Mouse (Mus musculus): Measurements from ENCODE around the gene Bdh1.
A peak's percentile ranks its signal among the peaks of the same experiment; 100 is the strongest.
"Not testable (repeated sequence)": the region's sequence is repeated elsewhere in the genome, so short reads cannot be mapped to it uniquely, and the experiment has no call there.

Gene Bdh1

DNA sequence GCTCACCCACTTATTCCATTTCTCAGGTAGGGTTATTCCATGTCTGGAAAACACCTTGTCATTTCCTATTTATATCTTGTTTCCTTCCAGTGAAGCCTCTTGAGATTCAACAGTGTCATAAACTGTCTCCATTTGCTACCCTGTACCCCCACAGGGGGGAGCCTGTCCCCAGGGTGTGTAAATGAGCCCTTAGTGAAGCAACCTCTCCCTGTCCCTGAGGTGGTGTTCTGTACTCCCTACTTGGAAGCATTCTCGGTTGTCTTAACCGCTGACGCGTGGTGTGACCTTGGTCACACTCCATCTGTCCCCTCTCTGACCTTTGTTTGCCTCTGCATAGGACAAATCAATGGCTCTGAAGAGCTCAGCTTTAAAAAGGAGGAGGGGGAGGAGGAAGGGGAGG, 43.5 kb downstream of the Bdh1 start:
- peak in 1 of 2 experiments; percentile 58 for DNase-seq

DNA sequence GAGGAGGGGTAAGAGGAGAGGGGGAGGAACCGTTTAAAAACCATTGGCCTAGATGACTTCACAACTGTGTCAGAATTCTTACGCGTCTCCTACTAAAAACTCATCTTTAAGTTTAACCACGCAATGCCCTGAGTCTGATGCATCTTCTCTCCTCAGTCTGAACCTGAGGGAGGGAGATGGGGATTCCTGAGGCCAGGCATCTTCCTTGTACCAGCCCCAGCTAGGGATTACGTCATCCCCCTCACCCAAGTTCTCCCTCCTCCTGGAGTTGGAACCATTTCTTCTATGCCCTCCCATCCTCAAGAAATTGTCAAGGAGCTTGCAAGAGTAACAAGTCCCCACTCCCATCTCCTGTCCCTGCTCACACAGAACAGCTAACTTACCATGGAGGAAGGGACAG, 44.0 kb downstream of the Bdh1 start:
- no peak for DNase-seq

DNA sequence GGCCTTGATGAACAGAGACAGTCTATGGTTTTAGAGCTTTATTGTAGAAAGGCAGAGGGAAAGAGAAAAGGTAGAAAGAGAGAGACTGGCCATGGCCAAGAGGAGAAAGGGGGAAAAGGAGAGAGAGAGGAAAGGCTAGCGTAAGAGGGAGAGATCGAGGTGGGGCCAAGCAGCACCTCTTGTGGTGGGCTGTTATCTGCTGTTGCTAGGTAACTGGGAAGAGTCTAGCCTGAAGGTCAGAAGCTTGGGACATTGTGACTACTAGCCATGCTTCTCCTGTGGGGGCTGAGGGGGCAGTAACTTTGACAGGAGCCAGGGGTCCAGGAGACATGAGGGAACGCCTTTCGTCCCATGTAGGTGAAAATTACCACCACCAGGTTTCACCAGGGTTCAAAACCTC, 48.7 kb downstream of the Bdh1 start:
- not testable (repeated sequence) for DNase-seq

DNA sequence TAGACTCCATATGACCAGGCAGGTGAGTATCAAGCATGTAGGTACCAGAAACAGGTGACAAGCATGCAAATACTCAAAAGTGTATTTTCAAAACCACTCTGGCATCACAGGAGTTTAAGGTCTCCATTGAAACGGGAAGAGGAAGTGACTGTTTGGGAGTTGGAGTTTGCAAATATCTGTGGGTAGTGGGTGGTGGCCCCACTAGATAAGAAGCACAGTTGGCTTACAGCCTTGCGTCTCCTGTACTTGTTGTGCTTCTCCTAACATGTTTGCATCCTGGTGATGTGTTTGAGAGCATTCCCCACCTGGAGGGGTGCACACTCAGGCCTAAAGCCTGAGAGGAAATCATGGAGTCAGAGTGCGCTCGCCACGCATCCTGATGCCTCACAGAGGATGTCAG, 49.9 kb downstream of the Bdh1 start:
- DNase-seq, result no peak

DNA sequence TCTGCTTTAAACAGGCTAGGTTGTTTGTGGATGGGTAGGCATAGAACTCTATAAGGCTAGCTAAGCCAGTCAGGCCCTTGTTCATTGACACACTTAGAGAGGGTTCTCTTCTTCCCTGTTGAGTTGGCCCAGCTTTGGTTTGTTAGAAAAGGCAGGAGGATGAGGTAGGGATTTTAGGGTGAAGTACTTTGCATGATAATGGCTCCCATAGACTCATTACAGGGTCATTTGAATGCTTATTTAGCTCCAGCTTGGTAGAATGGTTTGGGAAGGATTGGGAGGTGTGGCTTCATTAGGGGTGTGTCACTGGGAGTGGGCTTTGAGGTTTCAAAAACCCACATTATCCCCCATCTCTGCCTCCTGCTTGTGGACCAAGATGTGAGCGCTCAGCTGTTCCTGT, 51.1 kb downstream of the Bdh1 start:
- DNase-seq, result no peak

DNA sequence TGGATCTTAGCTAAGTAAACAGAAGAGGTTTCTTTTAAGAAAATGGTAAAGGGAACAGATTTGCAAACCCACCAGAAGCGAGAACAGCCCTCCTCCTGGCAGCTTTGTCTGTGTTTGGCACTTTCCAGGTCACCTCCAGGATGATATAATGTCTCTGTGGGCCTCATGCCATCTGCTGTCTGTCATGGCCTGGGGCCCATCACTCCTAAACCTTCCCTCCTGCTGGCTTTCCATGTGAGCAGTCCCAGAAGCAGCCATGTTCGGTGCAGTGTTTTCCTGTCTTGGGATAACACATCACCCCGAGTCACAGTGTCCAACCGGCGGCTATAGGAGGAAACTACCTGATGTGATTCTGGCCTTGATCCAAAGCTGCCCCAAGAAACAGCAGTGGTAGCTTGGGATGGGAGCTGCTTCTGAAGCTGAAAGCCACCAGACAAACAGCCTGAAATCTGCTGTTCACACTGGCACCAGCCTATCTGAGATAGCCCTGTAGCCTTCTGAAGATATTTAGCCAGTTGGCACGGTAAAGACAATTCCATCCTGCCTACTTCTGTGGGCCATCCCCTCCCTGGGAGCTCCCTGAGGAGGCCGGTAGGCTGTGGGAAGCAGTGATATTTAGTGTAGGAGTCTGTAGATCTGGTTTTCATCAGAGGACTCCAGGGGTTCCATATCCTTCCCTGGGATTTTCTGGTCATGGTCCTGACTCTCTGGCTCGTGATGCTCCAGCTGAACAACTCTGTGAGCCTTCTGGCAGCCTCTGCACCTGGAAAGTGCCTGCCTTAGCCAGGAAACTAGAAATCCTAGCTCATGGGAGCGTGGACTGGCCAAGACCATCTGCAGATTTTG, 53.3 kb downstream of the Bdh1 start:
- no peak for DNase-seq

DNA sequence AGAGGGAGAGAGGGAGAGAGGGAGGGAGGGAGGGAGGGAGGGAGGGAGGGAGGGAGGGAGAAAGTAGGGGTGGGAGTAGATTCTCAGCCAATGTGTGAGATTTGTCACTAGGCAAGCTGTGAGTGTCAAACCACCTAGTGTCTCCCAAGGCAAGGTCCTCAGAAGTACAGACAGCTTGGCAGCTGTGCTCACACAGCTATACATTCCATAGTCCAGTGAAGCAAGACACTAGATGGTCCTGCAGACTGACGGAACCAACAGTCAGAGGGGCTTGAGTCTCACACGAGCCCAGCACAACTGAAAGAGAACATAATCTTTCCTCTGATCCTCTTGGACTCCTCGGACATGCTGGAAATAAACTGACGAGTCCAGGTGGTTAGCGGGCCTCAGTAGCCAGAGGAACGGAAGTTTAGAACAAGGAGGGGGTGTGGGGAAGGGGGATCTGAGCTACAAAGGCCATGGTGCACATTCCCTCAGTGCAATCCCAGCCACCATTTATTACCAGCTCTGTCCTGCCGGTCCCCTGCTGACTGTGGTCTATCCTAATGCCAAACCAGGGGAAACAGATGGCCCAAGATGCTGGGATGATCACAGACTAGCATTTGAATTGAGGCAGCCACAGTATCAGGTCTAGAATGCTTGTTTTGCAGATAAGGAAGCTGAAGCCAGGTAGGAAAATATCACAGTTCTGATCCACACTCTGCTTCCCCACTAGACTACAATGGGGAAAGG, 55.0 kb downstream of the Bdh1 start:
- no peak for DNase-seq

DNA sequence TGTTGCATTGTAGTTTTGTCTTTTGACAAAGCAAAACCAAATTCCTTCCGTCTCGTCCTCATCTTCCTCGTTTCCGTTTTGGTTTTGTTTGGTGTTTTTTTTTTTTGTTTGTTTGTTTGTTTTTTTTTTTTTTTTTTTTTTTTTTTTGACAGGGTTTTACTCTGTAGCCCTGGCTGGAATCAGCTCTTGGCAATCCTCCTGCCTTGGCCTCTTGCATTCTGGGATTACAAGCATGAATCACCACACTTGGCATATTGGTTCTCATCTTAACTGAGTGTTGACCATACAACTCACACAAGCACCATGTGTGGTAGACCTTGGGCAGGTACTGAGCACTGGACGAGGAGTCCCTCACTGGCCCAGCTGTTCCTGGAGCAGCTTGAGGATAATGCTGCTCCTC, 63.3 kb downstream of the Bdh1 start:
- no peak for DNase-seq

DNA sequence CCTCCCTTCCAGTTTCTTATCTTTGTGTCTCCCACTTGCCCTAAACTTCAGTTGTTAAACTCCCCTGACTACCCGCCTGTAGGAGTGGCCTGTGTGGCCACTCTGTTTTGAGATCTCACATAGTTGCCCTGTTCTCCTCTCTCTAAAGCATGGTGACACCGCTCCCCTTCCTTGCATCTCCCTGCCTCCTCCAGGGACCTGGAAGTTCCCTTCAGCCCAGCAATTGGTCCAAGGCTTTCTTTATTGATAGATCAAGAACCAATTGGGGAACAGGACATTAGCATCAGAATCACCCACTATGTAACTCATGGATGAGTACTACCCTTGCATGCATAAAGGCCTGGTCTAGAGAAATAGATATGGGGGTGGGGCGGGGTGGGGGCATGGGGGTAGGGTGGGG, 65.2 kb downstream of the Bdh1 start:
- no peak for DNase-seq

DNA sequence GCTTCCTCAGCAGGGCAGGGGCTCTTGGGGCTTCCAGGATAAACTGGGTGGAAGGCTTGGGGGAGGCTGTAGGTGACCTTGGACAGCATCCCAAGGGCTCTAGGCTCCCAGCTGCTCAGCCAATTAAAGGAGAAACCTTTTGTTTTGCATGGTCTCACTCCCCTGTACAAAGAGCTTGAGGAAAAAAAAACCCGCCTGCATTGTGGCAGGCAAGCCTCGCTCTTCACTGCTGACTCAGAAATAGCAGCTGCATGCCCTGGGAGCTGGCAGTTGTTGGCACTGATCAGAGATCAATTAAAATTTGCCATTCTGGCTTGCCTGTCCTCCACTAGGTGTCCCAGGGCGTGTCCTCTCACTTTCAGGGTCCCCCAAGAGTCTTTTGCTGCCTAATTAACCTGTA, 67.0 kb downstream of the Bdh1 start:
- DNase-seq, result no peak

DNA sequence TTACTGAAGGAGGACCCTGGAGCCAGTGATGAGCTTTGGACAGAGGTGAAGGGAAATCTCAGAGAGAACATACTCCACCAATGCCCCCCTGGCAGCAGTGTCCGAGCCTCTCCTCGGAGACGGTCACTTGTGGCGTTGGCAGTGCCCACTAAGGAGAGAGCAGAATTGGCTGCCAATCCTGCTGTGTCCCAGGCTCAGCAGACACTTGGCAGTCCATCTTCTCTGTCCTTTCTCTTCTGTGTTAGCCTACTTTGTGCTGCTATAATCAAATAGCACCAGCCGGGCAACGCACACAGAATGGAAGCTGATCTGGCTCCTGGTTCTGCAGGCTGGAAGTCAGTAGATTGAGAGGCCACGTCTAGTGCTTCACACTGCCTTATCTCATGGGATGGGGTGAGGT, 68.9 kb downstream of the Bdh1 start:
- no peak for DNase-seq

DNA sequence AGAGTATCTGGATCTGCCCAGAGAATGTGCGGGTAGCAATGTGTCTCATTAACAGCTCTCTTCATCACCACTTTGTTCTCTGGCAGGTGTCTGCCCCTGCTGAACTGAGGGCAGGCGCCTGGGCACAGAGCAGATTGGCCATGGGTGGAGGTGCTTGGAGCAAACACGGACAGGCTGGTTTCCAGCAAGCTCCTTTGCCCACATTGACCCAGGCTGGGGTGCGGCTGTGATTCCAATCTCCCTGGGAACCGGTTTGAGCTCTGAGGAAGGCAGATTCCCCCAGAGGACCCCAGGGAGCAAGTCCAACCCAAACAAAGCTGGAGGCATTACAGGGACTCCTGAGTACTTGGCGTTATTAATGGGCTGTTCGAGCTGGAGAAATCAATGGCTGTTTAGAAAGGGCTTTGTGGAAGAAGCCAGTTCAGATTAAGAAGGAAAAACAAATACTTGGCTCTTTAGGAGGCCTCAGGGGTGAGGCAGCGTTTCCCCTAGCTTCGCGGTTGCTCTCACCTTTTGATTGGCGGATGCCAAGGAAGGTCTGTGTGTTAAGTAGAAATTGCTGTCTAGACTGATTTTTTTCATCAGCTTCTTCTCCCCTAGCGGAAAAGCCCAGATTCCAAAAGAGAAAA, 71.0 kb downstream of the Bdh1 start:
- no peak for DNase-seq

DNA sequence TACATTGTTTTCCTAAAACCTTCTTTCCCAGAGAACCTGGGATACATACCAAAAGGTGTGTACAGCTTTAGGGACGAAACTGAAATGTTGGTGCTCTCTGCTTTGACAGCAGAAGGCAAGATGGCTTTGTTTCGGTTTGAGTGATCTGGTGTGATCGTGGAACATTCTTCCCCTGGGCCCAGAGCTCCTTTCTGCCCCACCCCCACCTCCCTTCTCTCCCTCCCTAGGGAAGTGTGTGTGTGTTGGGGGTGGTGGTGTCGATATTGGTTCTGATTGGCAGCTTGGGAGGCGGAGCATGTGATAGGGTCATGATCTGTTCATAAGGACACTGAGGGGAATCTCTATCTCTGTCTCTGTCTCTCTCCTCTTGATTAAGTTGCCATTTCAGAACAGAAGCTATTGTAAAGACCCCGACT, 71.5 kb downstream of the Bdh1 start:
- no peak for DNase-seq

DNA sequence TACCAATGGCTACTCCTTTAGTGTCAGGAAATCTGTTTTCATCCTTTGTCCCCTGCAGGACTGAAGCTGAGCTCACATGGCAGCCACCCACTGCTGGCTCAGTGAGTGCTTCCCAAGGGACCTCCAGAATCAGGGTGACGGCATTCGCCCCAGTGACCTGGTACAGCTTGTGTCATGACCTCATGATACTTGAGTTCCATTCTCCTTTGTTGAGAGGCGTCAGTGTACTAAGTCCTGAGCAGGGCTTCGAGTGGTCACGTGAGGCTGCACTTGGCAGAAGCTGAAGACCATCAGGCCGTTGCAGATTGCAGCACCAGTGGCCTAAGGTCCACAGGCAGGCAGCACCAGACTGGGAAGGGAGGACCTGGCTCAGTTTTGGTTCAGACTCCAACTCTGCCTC, 71.9 kb downstream of the Bdh1 start:
- peak in 1 of 2 experiments; percentile 26 for DNase-seq

DNA sequence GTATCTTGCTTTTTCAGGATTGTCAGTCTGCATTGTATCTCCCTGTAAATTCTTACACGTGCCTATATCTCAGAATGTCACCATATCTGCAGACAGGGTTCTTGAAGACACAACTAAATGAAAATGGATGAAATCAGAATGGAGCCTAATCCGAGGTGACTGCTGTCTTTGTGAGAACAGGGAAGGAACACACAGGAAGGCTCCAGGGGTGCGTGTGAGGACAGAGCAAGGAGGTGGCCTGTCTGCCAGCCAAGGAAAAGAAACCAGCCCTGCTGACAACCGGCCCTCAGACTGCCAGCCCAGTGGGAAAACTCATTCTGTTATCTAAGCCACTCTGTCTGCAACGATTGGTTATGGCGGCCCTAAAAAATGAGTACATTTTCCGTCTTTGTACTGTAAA, 73.3 kb downstream of the Bdh1 start:
- no peak for DNase-seq

DNA sequence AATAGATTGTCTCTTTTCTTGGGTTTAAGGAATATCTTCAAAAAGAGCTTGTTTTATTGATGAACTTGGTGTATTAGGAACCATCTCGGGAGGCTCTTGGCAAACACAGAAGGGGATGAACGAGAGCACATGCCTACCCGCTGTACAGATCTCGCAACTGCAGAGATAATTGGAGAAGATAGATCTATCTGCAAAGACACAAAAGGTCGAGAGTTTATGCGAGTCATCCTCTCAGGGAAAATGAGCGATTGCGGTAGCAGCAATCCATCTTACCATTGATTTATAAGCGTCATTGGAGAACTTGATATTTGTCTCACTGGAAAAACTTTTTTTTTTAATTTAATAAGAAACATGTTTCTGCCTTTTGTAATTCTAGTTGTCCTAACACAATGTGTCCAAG, 73.7 kb downstream of the Bdh1 start:
- no peak for DNase-seq

DNA sequence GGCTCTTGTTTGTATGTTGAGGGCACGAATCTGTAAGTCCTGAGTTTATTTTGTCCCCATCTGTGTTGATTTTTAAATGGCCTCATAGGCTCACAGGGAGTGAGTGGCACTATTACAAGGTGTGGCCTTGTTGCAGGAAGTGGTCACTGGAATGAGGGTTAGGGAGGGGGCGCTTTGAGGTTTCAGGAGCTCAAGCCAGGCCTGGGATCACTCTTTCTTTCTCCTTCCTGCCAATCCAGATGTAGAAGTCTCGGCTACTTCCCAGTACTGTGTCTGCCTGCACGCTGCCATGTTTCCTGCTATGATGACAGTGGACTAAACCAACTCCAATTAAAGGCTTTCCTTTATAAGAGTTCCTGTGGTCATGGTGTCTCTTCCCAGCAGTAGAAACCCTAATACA, 76.3 kb downstream of the Bdh1 start:
- no peak for DNase-seq

DNA sequence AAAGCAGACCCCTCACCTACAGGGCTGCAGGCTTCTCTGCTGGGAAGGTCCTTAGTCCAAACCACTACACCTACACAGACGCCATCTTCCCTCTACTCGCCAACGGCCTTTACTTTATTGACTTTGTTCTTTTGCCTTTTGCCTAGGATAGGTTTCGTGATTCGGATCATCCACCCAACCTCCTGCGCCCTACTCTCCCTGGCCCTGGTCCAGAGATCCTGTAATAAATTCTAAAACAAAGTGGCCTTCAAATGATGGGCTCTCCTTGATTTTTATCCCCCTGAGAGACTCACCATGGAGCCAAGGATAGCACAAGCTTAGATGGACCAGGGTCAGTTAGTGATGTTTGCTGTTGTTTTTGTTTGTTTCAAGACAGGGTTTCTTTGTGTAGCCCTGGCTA, 76.9 kb downstream of the Bdh1 start:
- no peak for DNase-seq

DNA sequence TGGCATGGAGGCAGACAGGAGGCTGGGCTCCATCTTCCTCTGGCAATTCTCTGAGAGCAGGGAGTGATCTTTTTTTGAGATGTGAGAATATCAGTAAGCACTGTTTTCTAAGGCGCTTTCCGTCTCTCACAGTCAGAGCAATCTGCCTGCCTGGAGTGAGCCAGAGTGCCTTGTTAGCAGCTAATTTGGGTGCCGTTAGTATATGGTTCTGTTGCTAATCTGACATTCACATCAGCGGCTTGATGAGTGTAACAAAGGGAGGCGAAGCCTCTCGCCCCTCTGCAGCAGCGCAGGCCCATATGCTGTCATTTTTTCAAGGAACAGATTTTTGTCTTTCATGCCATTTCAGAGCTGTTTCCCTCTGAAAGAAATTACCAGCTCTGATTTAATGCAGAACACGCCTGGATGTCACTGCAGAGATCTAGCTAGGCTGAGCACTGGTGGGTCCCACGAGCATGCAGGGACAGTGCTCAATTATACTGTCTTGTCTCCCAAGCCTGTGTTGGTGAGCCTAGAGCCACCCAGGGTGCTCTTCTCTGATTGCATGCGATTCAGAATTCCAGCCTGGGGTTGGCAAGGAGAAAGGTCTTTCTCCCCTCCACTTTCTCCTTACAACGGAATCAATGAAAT, 77.7 kb downstream of the Bdh1 start:
- no peak for DNase-seq

DNA sequence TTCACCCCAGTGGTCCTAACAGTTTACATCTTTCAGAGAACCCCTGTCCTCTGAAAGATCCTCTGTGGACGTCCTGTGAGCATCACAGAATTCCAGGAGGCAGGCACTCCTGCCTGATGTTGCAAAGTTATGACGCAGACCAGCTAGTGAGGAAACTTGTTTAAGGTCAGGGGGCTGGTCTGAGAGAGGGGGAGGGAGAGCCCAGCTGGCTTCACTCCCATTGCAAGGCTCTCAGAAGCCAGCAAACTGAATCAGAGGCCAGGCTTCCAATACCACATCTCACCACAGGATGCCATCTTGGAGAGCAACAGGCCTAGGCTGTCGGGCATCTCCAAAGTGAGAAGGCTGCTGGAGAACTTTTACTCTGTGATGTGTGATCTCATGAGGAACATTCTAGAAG, 78.5 kb downstream of the Bdh1 start:
- DNase-seq, result no peak

DNA sequence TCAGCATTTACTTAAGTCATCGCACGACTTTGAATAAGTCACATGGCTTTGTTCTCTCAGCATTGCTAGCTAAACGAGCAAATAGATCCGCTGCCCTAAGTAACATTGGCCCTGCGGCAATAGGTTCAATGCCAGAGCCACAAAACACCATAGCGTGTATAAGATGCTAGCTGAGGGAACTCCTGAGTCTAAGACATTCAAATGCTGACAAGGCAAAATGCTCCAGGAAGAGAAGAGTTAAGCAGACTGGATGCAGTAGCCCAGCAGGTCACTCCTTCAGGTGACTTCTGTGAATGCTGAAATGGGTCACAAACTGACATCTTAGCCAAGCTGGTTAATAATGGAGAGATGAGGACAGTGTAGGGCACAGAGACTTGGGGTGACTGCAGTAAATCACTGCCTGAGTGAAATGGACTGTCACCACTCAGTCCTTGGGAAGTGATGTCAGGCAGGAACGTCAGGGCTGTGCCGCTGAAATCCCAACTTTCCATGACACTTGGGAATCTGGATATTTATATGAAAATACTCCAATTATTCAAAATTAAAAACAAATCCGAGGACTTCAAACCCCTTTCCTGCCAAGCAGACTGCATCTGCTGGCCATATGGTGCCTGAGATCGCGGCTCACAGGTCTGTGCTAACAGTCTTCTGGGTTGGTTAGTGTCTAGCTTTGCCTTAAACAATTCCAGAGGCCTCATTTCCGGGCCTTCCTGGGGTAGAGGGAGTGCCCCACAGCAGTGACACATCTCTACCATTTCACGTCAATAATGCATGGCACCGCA, 79.1 kb downstream of the Bdh1 start:
- DNase-seq, result no peak

DNA sequence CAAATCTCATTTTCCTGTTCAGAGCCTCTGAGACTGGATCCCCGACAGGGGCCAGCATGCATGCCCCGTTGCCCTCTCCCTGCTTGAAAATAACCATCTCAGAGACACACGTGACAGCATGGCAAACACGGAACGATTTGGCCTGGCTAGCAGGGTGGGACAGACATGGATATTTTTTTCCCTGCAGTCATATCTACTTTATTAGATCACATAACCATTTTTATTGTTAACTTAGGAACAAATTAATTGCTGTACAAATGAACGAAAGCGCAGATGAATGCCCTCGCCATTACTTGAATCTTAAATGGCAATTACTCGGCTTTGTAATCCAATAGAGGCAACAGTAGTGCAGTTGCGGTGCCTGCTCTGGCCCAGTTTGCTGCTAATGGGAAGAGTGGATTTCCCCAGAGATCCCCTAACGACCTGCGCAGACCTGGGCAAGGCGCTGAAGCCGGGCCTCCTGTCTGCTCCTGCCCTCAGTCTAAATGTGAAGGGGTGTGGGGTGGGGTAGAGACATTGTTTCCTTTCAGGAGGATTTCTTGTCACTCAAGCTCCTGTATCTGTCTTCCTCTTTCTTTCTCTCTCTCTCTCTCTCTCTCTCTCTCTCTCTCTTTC, 79.8 kb downstream of the Bdh1 start:
- no peak for DNase-seq

All from kidney, adult 8-10 months (tissue).